Mouse (Mus musculus): Measurements from ENCODE around the gene Rab33b. TPM values are rescaled to one million over a fixed set of nuclear protein-coding genes. Genes with fewer than 3 reads are reported as not detected.
"Not testable (repeated sequence)": the region's sequence is repeated elsewhere in the genome, so short reads cannot be mapped to it uniquely, and the experiment has no call there.

The Rab33b gene
- polyA plus RNA-seq (2021), result 20.6 TPM

DNA sequence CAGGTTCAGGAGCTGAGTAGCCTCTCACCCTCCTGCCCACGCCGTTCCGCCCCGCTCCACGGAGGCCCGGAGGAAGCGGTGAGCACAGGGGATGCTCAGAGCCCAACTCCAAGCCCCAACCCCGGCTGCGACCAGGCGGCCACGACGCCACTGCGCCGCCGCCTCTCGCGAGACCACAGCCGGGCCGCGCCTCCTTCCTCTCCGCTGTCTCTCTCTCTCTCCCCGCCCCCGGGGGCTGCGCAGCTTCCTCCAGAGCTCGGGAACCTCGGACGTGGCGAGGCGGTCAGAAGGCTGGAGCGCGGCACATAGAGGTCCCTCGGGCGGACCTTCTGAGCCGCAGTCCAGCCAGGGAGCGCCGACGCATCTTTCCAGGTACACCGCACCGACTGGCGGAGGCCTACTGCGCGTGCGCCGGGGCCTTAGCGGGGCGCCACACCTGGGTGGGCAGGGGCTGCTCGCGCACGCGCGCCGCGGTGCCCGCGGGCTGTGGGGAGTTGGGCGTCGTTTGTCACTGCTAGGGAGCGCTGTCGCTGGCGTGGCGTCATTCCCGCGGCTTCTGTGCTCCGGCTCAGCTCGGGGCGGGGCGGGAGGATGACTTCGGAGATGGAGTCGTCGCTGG lies at the start of gene Rab33b:
TSS of gene Rab33b (plus strand) at position 180 of the 619 bp plus-strand sequence.
- peak; percentile 95 for ATAC-seq
- ChIA-PET POLR2A (interaction anchor here (0.6 to 1.5 kb wide), 8 partner anchors 14 to 1849 kb away, joined by 3 to 4 read pairs (median 3); partner anchors contain the start of gene Setd7), CTCF (interaction anchor here (1.0 to 3.0 kb wide), 5 partner anchors 12 to 763 kb away, joined by 3 to 7 read pairs (median 3); no protein-coding TSS in a partner anchor)
- H3K27me3 ChIP-seq, result no peaks in the 10 kb centered on the region
- TF ChIP-seq CTCF (IDR thresholded peaks at IDR 0.05), result no peak
- DNase-seq (ENCODE audit: low read depth, low spot score), result peak; percentile 98
- in situ Hi-C loops (cut with MboI; ENCODE audit: low pct_unique_long_range_greater_than_20kb), result loop anchor here (5.0 kb wide), 1 partner anchor 758 kb away; no protein-coding TSS in a partner anchor

DNA sequence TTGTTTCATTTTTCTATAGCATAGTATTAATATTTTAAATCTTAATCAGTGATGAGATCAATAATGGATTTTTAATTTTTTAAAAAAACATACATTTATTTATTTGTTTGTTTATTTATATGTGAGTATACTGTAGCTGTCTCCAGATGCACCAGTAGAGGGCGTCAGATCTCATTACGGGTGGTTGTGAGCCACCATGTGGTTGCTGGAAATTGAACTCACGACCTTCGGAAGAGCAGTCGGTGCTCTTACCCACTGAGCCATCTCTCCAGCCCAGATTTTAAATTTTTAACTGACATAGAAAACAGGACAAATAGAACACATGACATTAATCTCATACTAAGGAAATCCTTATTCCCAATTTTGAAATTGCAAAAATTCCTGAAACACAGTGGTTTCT lies 49.4 kb upstream of the Rab33b start:
- ChIA-PET POLR2A (interaction anchor here (2.3 kb wide), 1 partner anchor 12 kb away, joined by 6 read pairs; no protein-coding TSS in a partner anchor), CTCF (interaction anchor here (0.9 to 1.5 kb wide), 3 partner anchors 11 to 82 kb away, joined by 3 read pairs; no protein-coding TSS in a partner anchor)
- TF ChIP-seq CTCF (IDR thresholded peaks at IDR 0.05), result peak; percentile 56
- in situ Hi-C loops (cut with MboI; ENCODE audit: low pct_unique_long_range_greater_than_20kb); DNase-seq (ENCODE audit: low read depth, low spot score); H3K27me3 ChIP-seq; ATAC-seq: not testable (repeated sequence)

DNA sequence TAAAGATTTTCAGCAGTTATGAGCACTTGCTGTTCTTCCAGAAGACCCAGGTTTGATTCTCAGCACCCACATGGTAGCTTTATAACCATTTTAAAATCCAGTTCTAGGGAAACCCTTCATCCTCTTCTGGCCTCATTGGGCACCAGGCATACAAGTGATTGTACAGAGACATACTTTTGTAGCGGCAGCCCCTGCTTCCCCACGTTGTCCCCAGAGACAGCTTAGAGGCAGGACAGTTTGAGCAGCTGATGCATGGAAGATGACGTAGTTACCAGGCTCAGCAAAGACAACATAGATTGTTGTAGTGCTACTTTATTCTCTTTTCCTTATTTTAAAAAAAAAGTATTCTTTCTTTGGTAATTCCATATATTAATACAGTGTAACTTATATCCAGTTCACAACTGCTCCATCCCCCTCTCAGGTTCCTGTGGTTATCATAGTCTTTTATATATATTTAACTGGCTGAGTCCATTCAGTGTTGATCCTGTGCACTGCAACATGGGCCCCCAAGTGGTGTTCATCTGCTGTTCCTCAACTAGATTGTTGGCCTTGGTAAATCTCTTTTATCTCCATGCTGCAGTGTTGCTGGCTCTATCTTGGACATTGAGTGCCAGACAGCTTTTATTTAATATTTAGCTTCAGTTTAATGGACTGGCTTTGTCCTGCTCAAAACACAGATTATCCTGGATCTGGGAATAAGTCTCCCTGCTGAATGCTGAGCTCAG lies 48.7 kb upstream of the Rab33b start:
- ChIA-PET CTCF (interaction anchor here (0.9 to 1.9 kb wide), 4 partner anchors 11 to 82 kb away, joined by 3 to 4 read pairs (median 3); no protein-coding TSS in a partner anchor), POLR2A (interaction anchor here (2.3 kb wide), 1 partner anchor 12 kb away, joined by 6 read pairs; no protein-coding TSS in a partner anchor)
- in situ Hi-C loops (cut with MboI; ENCODE audit: low pct_unique_long_range_greater_than_20kb), result no loop called here
- ATAC-seq (no peak), DNase-seq (ENCODE audit: low read depth, low spot score) (no peak)
- TF ChIP-seq CTCF (IDR thresholded peaks at IDR 0.05), result no peak
- H3K27me3 ChIP-seq, result no peaks in the 10 kb centered on the region

DNA sequence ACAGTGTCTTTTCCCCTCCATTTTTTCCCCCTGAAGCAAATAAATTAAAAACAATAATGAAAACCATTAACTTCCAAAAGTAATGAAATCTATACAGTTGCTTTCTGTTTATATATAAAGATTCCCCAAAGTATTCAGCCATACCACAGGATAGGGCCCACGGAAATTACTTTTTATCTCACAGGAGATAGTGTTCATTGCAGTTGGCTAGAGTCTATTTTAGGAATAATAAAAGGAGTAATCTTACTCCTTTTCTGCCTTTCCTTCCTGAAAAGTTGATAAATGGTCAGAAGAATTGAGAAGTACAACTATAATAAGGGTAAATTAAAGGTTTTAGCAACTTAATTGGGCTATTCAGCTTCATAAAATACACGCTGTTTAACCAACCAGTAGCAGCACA lies 15.2 kb upstream of the Rab33b start:
- no peaks in the 10 kb centered on the region for H3K27me3 ChIP-seq
- no peak for DNase-seq (ENCODE audit: low read depth, low spot score)
- no peak for TF ChIP-seq CTCF (IDR thresholded peaks at IDR 0.05)
- CTCF ChIA-PET, result interaction anchor here (1.0 to 2.3 kb wide), 2 partner anchors 8 to 28 kb away, joined by 4 read pairs; no protein-coding TSS in a partner anchor
- in situ Hi-C loops (cut with MboI; ENCODE audit: low pct_unique_long_range_greater_than_20kb), result no loop called here
- POLR2A ChIA-PET, result interaction anchor here (1.4 kb wide), 1 partner anchor 16 kb away, joined by 4 read pairs; the partner anchor contains the start of gene Rab33b
- ATAC-seq, result no peak

DNA sequence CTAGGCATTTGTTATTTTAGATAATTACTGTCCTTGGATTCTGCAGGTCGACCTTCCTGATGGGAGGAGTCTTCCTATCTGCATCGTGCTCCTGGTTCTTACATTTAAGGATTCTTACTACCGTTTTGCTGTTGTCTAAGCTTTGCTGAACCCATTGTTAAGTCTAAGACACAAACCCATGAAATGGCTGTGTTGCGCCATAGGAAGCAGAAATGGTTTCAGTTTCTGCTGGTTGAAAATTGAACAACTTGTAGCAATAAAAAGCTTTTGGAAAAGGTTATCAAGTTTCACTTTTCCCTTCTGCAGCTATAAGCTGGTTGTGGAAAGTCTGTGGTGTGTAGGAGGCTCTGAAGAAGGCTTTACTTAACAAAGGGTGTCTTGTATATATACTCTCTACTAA lies 8.0 kb upstream of the Rab33b start:
- ChIA-PET POLR2A (interaction anchor here (0.8 to 1.0 kb wide), 2 partner anchors 9 to 11 kb away, joined by 3 read pairs; no protein-coding TSS in a partner anchor), CTCF (interaction anchor here (0.8 to 2.1 kb wide), 3 partner anchors 11 to 30 kb away, joined by 3 to 5 read pairs (median 3); no protein-coding TSS in a partner anchor)
- ATAC-seq, result no peak
- no peak for TF ChIP-seq CTCF (IDR thresholded peaks at IDR 0.05)
- no peaks in the 10 kb centered on the region for H3K27me3 ChIP-seq
- DNase-seq (ENCODE audit: low read depth, low spot score), result no peak
- in situ Hi-C loops (cut with MboI; ENCODE audit: low pct_unique_long_range_greater_than_20kb), result no loop called here

GRCm38 (mm10) chr3:51479893-51480292 lies 3.8 kb upstream of the Rab33b start:
- no peak for TF ChIP-seq CTCF (IDR thresholded peaks at IDR 0.05)
- POLR2A ChIA-PET, result interaction anchor here (0.7 kb wide), 1 partner anchor 86 kb away, joined by 3 read pairs; no protein-coding TSS in a partner anchor
- CTCF ChIA-PET, result interaction anchor here (1.0 to 1.3 kb wide), 6 partner anchors 10 to 761 kb away, joined by 3 to 4 read pairs (median 4); no protein-coding TSS in a partner anchor
- ATAC-seq, result no peak
- no peaks in the 10 kb centered on the region for H3K27me3 ChIP-seq
- no peak for DNase-seq (ENCODE audit: low read depth, low spot score)
- in situ Hi-C loops (cut with MboI; ENCODE audit: low pct_unique_long_range_greater_than_20kb), result loop anchor here (5.0 kb wide), 1 partner anchor 762 kb away; no protein-coding TSS in a partner anchor

DNA sequence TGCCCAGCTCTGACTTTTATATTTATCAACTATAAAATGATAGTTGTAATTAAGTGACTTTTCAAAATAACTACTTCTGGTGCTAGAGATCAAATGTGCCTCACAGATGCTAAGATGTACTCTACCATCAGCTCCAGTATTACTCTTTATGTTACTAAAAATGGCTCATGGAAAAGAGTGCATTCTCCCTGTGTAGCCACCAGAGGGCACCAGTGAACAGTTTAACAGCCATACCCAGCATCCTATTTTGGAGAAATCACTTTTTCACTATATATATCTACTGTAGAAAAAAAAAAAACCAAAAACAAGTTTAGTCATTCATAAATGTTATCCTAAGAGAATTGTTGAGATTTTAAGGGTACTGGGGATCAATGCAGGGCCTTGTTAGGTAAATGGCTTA lies 2.7 kb upstream of the Rab33b start:
- POLR2A ChIA-PET, result interaction anchor here (0.7 kb wide), 2 partner anchors 759 to 1591 kb away, joined by 3 to 4 read pairs; no protein-coding TSS in a partner anchor
- no peak for TF ChIP-seq CTCF (IDR thresholded peaks at IDR 0.05)
- no peak for DNase-seq (ENCODE audit: low read depth, low spot score)
- no peak for ATAC-seq
- CTCF ChIA-PET, result interaction anchor here (0.6 to 1.3 kb wide), 13 partner anchors 9 to 760 kb away, joined by 3 to 4 read pairs (median 4); no protein-coding TSS in a partner anchor
- H3K27me3 ChIP-seq, result no peaks in the 10 kb centered on the region
- in situ Hi-C loops (cut with MboI; ENCODE audit: low pct_unique_long_range_greater_than_20kb), result loop anchor here (5.0 kb wide), 1 partner anchor 761 kb away; no protein-coding TSS in a partner anchor

DNA sequence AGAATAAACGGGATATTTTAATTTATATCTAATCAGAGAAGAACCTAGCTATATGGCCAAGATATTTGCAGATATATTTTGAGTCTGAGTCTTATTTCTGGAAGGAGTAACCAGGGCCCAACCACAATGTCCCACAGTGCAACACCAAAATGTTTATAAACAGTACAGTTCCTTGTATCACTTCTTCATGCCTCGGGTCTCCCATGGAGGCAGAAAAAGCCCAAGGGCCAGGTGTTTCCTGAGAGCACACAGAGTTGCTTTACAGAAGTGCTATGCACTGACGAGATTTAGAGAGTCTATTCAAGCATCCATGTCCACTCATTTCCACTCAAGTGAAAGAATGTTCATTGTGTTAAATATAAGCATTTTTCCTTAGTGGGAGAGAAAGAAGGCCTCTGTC lies 1.8 kb upstream of the Rab33b start:
- no peak for TF ChIP-seq CTCF (IDR thresholded peaks at IDR 0.05)
- ATAC-seq, result no peak
- ChIA-PET POLR2A (interaction anchor here (1.1 kb wide), 1 partner anchor 760 kb away, joined by 3 read pairs; no protein-coding TSS in a partner anchor), CTCF (interaction anchor here (1.3 kb wide), 1 partner anchor 167 kb away, joined by 4 read pairs; no protein-coding TSS in a partner anchor)
- DNase-seq (ENCODE audit: low read depth, low spot score), result no peak
- H3K27me3 ChIP-seq, result no peaks in the 10 kb centered on the region
- in situ Hi-C loops (cut with MboI; ENCODE audit: low pct_unique_long_range_greater_than_20kb), result loop anchor here (5.0 kb wide), 1 partner anchor 760 kb away; no protein-coding TSS in a partner anchor

- in situ Hi-C loops (cut with MboI; ENCODE audit: low pct_unique_long_range_greater_than_20kb), result loop anchor here (5.0 kb wide), 1 partner anchor 760 kb away; no protein-coding TSS in a partner anchor
- ChIA-PET POLR2A (interaction anchor here (1.1 to 1.4 kb wide), 2 partner anchors 80 to 759 kb away, joined by 3 read pairs; no protein-coding TSS in a partner anchor), CTCF (interaction anchor here (0.8 to 3.0 kb wide), 4 partner anchors 11 to 764 kb away, joined by 3 to 7 read pairs (median 4); no protein-coding TSS in a partner anchor)
- H3K27me3 ChIP-seq, result no peaks in the 10 kb centered on the region
- DNase-seq (ENCODE audit: low read depth, low spot score), result no peak
- ATAC-seq, result no peak
- TF ChIP-seq CTCF (IDR thresholded peaks at IDR 0.05), result no peak
Measured at GRCm38 (mm10) chr3:51482781-51483180, 939 bp upstream of the Rab33b start.

Data from Patski (cell line).